Mouse (Mus musculus) thymus, adult 2 months (tissue): ENCODE data around the gene Hbb-bh1. TPM values are rescaled to one million over a fixed set of nuclear protein-coding genes. Genes with fewer than 3 reads are reported as not detected.
"Not testable (repeated sequence)": the region's sequence is repeated elsewhere in the genome, so short reads cannot be mapped to it uniquely, and the experiment has no call there.

Source experiments
- DNase-seq: peaks from one replicate; pipeline ENCODE4 v3.0.0; 2021
- H3K27ac ChIP-seq: fragments of 200-500 bp; 2 replicates; pipeline ENCODE4 v1.5.1; 2012; ENCODE audit warnings: low read length, control low read depth; ENCODE audit not compliant: control insufficient read depth, insufficient read depth
- H3K27me3 ChIP-seq: fragments of 200-500 bp; 2 replicates; pipeline ENCODE4 v1.6.1; 2012; ENCODE audit warnings: mild to moderate bottlenecking, low read length, moderate library complexity, mixed read lengths; ENCODE audit not compliant: control insufficient read depth, insufficient read depth
- H3K36me3 ChIP-seq: fragments of 200-500 bp; 2 replicates; pipeline ENCODE4 v1.6.1; 2012; ENCODE audit warnings: mild to moderate bottlenecking, low read length, moderate library complexity; ENCODE audit not compliant: control insufficient read depth, insufficient read depth
- H3K4me1 ChIP-seq: fragments of 200-500 bp; replicated peaks from 2 replicates; pipeline ENCODE4 v1.6.1; 2012; ENCODE audit warnings: low read length; ENCODE audit not compliant: control insufficient read depth, insufficient read depth
- H3K4me3 ChIP-seq: fragments of 200-500 bp; 2 replicates; pipeline ENCODE4 v1.5.1; 2012; ENCODE audit warnings: mild to moderate bottlenecking, low read length, control low read depth, moderate library complexity; ENCODE audit not compliant: control insufficient read depth, insufficient read depth
- CTCF ChIP-seq: fragments of 200-500 bp; IDR thresholded peaks from 2 replicates; pipeline ENCODE4 v1.5.1; 2012; ENCODE audit warnings: mild to moderate bottlenecking, control low read depth, low read length, moderate library complexity, borderline replicate concordance; ENCODE audit not compliant: control insufficient read depth, poor library complexity, insufficient read depth; ENCODE audit errors: extremely low read depth
- POLR2A ChIP-seq: fragments of 200-500 bp; IDR thresholded peaks from 2 replicates; pipeline ENCODE4 v1.6.1; 2012; ENCODE audit warnings: mild to moderate bottlenecking, low read length, control low read depth, moderate library complexity; ENCODE audit not compliant: control insufficient read depth, poor library complexity, insufficient read depth; ENCODE audit errors: extremely low read depth
- WGBS: fragments of 180-500 bp; shearing (Covaris S2); methylation state at CpG from one replicate; pipeline ENCODE4 v1.1.7; 2018; 5-methylcytosine and 5-hydroxymethylcytosine counted together
- polyA plus RNA-seq: library from polyadenylated mRNA; depleted of rRNA; stranded (reverse); fragments of >200 nt; gene quantifications from 2 replicates; pipeline ENCODE4 v1.2.3, GENCODE M21; 2012

Hbb-bh1 gene
- polyA plus RNA-seq, 1 experiment = 0.66 TPM

DNA sequence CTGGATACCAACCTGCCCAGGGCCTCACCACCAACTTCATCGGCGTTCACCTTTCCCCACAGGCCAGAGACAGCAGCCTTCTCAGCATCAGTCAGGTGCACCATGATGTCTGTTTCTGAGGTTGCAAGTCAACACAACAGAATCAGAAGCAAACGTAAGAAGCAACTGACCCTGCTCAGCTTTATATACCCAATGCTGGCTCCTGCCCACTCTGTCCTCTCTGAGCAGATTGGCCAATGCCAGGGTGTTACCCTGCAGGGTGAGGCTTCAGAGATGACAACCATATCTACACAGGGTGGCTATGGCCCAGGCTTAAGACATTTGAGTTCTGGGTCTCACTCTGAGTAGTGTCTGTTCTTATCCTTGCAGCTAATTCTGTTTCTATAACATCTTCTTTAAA lies 29.2 kb downstream of the Hbb-bh1 start, which contains the start of gene Hbb-bt:
TSS of gene Hbb-bt (minus strand) at position 231 of the 400 bp plus-strand sequence.
- H3K27ac ChIP-seq = no peak within 1 kb of the TSS
- no peak for DNase-seq
- H3K36me3 ChIP-seq = no peaks in the 10 kb centered on the region
- H3K4me3 ChIP-seq = no peak within 1 kb of the TSS
- no peaks in the 10 kb centered on the region for H3K27me3 ChIP-seq
- H3K4me1 ChIP-seq = no peaks in the 10 kb centered on the region
- no peak for TF ChIP-seq POLR2A
- no peak for TF ChIP-seq CTCF
- 89% methylated on average over 3 of the region's 3 CpGs for WGBS

DNA sequence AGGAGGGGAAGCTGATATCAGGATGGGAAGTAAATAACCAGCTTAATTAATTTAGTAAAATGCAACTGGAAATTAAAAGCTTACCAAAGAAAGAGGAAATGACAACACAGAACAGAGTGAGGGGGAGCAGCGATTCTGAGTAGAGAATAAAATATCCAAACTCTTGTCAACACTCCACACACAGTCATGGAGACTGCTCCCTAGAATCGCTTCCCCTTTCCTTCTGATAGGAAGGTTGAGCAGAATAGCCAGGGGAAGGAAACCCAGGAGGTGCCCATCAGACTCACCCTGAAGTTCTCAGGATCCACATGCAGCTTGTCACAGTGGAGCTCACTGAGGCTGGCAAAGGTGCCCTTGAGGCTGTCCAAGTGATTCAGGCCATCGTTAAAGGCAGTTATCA lies 29.8 kb downstream of the Hbb-bh1 start:
- H3K4me1 ChIP-seq, DNase-seq, H3K4me3 ChIP-seq, H3K36me3 ChIP-seq, H3K27ac ChIP-seq, H3K27me3 ChIP-seq: not testable (repeated sequence)
- WGBS = no CpG with 5 or more reads among the region's 3 CpGs

DNA sequence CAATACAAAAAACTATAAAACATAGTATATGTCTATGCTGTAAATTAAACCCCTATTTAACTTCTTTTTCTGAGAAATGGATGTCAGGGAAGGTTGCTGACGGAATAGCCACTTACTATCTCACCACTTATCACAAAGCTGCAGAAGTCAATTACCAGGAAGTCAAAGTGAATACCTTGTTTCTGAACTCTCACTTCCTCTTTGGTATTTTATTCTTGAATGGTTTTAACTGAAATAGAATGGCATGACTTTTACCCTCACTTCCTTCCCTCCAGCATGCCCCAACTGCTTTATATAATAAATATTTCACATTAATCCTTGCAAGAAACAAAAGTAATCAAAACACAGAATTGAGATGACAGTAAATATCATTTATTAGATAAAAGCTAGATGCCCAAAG lies 30.8 kb downstream of the Hbb-bh1 start:
- TF ChIP-seq CTCF (no peak), POLR2A (no peak)
- no peak for DNase-seq
- Histone ChIP-seq H3K4me1 (no peaks in the 10 kb centered on the region), H3K27me3 (no peaks in the 10 kb centered on the region), H3K36me3 (no peaks in the 10 kb centered on the region), H3K27ac (no peak overlapping the region), H3K4me3 (no peak overlapping the region)
- 24% methylated on average over 1 of the region's 1 CpGs for WGBS

DNA sequence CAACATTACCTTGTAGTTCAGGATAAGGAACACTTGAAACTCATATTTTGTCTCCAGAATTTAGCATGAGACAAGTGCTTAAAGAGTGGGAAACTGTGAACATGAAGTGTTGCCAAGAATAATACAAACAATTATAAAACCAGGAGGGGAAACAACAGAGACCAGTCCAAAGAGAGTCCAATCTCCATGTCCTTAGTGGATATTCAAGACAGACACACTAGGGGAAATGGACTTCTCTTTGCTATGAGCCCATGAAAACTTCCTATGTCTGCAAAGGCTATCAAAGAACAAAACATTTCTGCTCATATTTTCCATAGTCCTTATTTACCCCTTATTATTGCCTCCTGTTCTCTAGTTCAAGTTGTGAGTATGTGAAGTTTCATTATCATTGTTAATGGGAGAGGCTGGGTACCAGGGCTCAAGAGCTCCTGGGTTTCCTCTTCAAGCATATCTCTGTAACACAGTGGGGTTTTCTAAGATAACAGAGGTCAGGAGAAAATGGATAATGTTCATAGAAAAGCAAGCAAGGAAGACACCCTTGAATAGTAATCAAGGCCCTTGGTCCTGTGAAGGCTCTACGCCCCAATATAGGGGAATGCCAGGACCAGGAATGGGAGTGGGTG lies 31.6 kb downstream of the Hbb-bh1 start:
- H3K36me3 ChIP-seq = no peaks in the 10 kb centered on the region
- 87% methylated on average over 1 of the region's 1 CpGs for WGBS
- H3K4me3 ChIP-seq = no peak overlapping the region
- no peaks in the 10 kb centered on the region for H3K27me3 ChIP-seq
- H3K27ac ChIP-seq = no peak overlapping the region
- TF ChIP-seq CTCF = no peak
- no peak for TF ChIP-seq POLR2A
- no peak for DNase-seq
- no peaks in the 10 kb centered on the region for H3K4me1 ChIP-seq

DNA sequence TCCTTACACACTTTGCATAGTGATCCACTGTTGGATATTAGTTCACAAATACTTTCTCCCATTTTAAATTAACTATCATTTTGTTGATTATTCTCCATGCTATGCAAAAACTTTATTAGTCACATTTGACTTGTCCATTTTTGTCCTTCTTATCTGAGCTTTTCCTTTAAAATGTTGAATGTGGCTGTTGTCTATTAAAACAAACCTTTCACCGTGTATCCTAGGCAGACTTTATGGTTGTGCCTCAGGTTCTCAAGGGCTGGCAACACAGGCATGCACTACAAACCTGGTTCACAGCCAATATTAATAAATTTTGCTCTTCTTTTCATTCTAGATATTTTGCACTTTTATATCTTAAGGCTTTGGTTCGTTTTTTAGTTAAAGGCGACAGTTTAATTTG lies 32.2 kb downstream of the Hbb-bh1 start:
- no peaks in the 10 kb centered on the region for H3K36me3 ChIP-seq

DNA sequence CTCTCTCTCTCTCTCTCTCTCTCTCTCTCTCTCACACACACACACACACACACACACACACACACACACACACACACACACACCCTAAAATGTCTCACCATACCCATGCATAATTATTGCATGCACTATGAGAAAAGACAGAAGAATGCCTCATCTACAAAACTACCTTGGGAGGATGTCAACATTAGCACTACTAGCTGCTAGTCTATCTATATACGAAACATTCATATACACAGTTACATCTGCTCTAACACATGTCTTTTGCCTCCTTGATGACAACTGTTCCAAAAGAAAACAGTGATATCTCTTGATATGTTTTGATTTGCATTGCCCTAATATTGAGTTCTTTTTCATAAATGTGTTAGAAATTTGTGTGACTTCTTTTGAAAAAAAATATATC lies 32.7 kb downstream of the Hbb-bh1 start:
- Histone ChIP-seq H3K27me3 (no peaks in the 10 kb centered on the region), H3K36me3 (no peaks in the 10 kb centered on the region), H3K4me1 (no peaks in the 10 kb centered on the region), H3K4me3 (no peak overlapping the region), H3K27ac (no peak overlapping the region)
- DNase-seq = no peak
- TF ChIP-seq POLR2A (no peak), CTCF (no peak)
- 98% methylated on average over 1 of the region's 1 CpGs for WGBS

More for the DNA sequence above, 32.2 kb downstream of the Hbb-bh1 start:
- Histone ChIP-seq H3K4me3 (no peak overlapping the region), H3K27ac (no peak overlapping the region), H3K4me1 (no peaks in the 10 kb centered on the region), H3K27me3 (no peaks in the 10 kb centered on the region)
- no peak for TF ChIP-seq POLR2A
- TF ChIP-seq CTCF = no peak
- WGBS = 91% methylated on average over 3 of the region's 3 CpGs
- no peak for DNase-seq

DNA sequence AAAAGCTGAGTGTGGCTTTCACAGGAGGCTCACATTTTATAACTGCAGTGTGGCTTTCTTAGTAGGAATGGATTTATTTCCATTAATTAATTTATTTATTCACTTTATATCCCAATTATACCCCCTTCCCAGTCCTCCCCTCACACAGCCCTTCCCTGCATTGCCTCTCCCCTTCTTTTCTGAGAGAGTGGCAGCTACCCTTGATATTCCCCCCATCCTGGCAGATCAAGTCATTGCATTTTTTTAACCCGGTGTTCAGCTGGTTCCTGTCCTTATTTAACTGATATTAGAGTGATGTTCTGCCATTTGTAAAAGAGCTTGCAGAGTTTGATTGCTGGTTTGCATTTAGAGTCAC lies 33.2 kb downstream of the Hbb-bh1 start:
- TF ChIP-seq POLR2A (no peak), CTCF (no peak)
- WGBS = 53% methylated on average over 1 of the region's 1 CpGs
- H3K27me3 ChIP-seq = no peaks in the 10 kb centered on the region
- no peaks in the 10 kb centered on the region for H3K36me3 ChIP-seq
- H3K4me3 ChIP-seq = no peak overlapping the region
- no peaks in the 10 kb centered on the region for H3K4me1 ChIP-seq
- no peak for DNase-seq
- no peak overlapping the region for H3K27ac ChIP-seq
